In genomic region chr6:42349426-42350020, GRCm38 (mm10) we compare ENCODE assay signal across 8 mouse cellular contexts. TPM values are rescaled to one million over a fixed set of nuclear protein-coding genes. Genes with fewer than 3 reads are reported as not detected.
A peak's percentile ranks its signal among the peaks of the same experiment; 100 is the strongest.
DNase-seq lines count a peak whose midpoint lies in the region; ATAC-seq lines count a peak whose summit lies in the region.

Gene Zyx (plus strand): TSS chr6:42349630.

- peak within 1 kb of the TSS; percentile 88 for H3K27ac ChIP-seq in hindbrain, embryonic 13.5 days

- no peaks in the 10 kb centered on the region for H3K9me3 ChIP-seq in hindbrain, embryonic 13.5 days

- under 1% methylated on average over 27 of the region's 36 CpGs for WGBS in hindbrain, embryonic 13.5 days

- H3K27me3 ChIP-seq in hindbrain, embryonic 13.5 days: no peaks in the 10 kb centered on the region

- peaks cover 49% of the 10 kb centered on the region for H3K4me1 ChIP-seq in hindbrain, embryonic 13.5 days (replicated peaks)

- DNase-seq in Muller cell, postnatal 12 days (ENCODE audit: inconsistent ontology term): peak; percentile 100
- peak; percentile 94 to 95 for DNase-seq in cerebellum, postnatal 10 days
- peak; percentile 76 to 80 for DNase-seq in frontal cortex, postnatal 14 days (ENCODE audit: low spot score in 2 of 2)
- DNase-seq in layer of hippocampus, postnatal 25 days (ENCODE audit: extremely low spot score in 1 of 2, low spot score in 1 of 2): peak; percentile 62 to 76
- peak; percentile 96 for DNase-seq in lung, postnatal 25 days (ENCODE audit: low spot score)
- DNase-seq in retina, embryonic 14.5 days (ENCODE audit: low spot score): peak; percentile 90
- DNase-seq in thymus, postnatal 4 days: peak; percentile 87

- H3K36me3 ChIP-seq in hindbrain, embryonic 13.5 days: peaks cover 12% of the 10 kb centered on the region; the same call in 1 of the 2 replicates

- H3K9ac ChIP-seq in hindbrain, embryonic 13.5 days: peak within 1 kb of the TSS; percentile 91

- peak within 1 kb of the TSS; percentile 77 for H3K4me3 ChIP-seq in hindbrain, embryonic 13.5 days

- peak; percentile 94 for ATAC-seq in hindbrain, embryonic 13.5 days (ENCODE audit: low FRiP score)

- peak within 1 kb of the TSS; percentile 75 for H3K4me2 ChIP-seq in hindbrain, embryonic 13.5 days

RNA-seq across cellular contexts. Expression of gene Zyx, which starts in this region (rescaled TPM):
- 47.5 and 50.1 TPM in 2 replicates for polyA plus RNA-seq in hindbrain, embryonic 13.5 days (2015; fragmentation: Nextera tagmentation; extraction: Ambion mirVana)
- 10 to 100 TPM; 47.9 to 51.7 TPM for total RNA-seq in layer of hippocampus, postnatal 25 days (2021)

Comparison
In these comparisons a context has a peak if more than half of its experiments do, and no peak if none do; other contexts are left out.
1. Peak in every context shown above with its lines: DNase-seq, ATAC-seq, H3K4me3 ChIP-seq and H3K27ac ChIP-seq.